Mouse (Mus musculus): ENCODE results near the gene Mark3. TPM values are rescaled to one million over a fixed set of nuclear protein-coding genes. Genes with fewer than 3 reads are reported as not detected.
A peak's percentile ranks its signal among the peaks of the same experiment; 100 is the strongest.

Mark3 gene
- polyA plus RNA-seq, 1 experiment: 49.3 TPM

GRCm38 (mm10) chr12:111565363-111565762, 9.0 kb upstream of the Mark3 start:
- Histone ChIP-seq H3K4me3 (replicated peaks; ENCODE audit: control insufficient read depth, low read depth, low read length) (no peak overlapping the region), H3K27ac (ENCODE audit: control insufficient read depth, insufficient read depth, low read depth, low read length, poor library complexity) (no peak overlapping the region), H3K4me1 (ENCODE audit: control insufficient read depth, insufficient read depth, low read length) (no peaks in the 10 kb centered on the region; the same call in 1 of the 2 replicates)
- no peak for TF ChIP-seq POLR2A (IDR thresholded peaks at IDR 0.05; ENCODE audit: borderline replicate concordance, control insufficient read depth, low read depth, low read length)
- TF ChIP-seq CTCF (IDR thresholded peaks at IDR 0.05; ENCODE audit: control insufficient read depth, insufficient read depth, low read length): no peak
- WGBS: 66% methylated on average over 5 of the region's 5 CpGs

GRCm38 (mm10) chr12:111568836-111569235, 5.5 kb upstream of the Mark3 start:
- no peak overlapping the region for H3K4me3 ChIP-seq (replicated peaks; ENCODE audit: control insufficient read depth, low read depth, low read length)
- H3K27ac ChIP-seq (ENCODE audit: control insufficient read depth, insufficient read depth, low read depth, low read length, poor library complexity): no peak overlapping the region
- 85% methylated on average over 11 of the region's 11 CpGs for WGBS
- TF ChIP-seq CTCF (IDR thresholded peaks at IDR 0.05; ENCODE audit: control insufficient read depth, insufficient read depth, low read length) (no peak), POLR2A (IDR thresholded peaks at IDR 0.05; ENCODE audit: borderline replicate concordance, control insufficient read depth, low read depth, low read length) (no peak)
- H3K4me1 ChIP-seq (ENCODE audit: control insufficient read depth, insufficient read depth, low read length): no peaks in the 10 kb centered on the region

GRCm38 (mm10) chr12:111572406-111572805, 1.9 kb upstream of the Mark3 start:
- TF ChIP-seq POLR2A (IDR thresholded peaks at IDR 0.05; ENCODE audit: borderline replicate concordance, control insufficient read depth, low read depth, low read length): no peak
- TF ChIP-seq CTCF (IDR thresholded peaks at IDR 0.05; ENCODE audit: control insufficient read depth, insufficient read depth, low read length): no peak
- no peaks in the 10 kb centered on the region; the same call in 1 of the 2 replicates for H3K4me1 ChIP-seq (ENCODE audit: control insufficient read depth, insufficient read depth, low read length)
- H3K27ac ChIP-seq (ENCODE audit: control insufficient read depth, insufficient read depth, low read depth, low read length, poor library complexity): no peak overlapping the region
- no peak overlapping the region for H3K4me3 ChIP-seq (replicated peaks; ENCODE audit: control insufficient read depth, low read depth, low read length)
- WGBS: 66% methylated on average over 7 of the region's 7 CpGs

- no peak overlapping the region for H3K4me3 ChIP-seq (replicated peaks; ENCODE audit: control insufficient read depth, low read depth, low read length)
These were observed 1.0 kb upstream of the Mark3 start for GRCm38 (mm10) chr12:111573315-111573714.

GRCm38 (mm10) chr12:111574887-111575838, 840 bp downstream of the Mark3 start:
- no peak for TF ChIP-seq CTCF (IDR thresholded peaks at IDR 0.05; ENCODE audit: control insufficient read depth, insufficient read depth, low read length)
- TF ChIP-seq POLR2A (IDR thresholded peaks at IDR 0.05; ENCODE audit: borderline replicate concordance, control insufficient read depth, low read depth, low read length): peak; percentile 34; the same call in 1 of the 2 replicates
- H3K27ac ChIP-seq (ENCODE audit: control insufficient read depth, insufficient read depth, low read depth, low read length, poor library complexity): peak overlapping the region; percentile 94
- WGBS: under 1% methylated on average over 58 of the region's 58 CpGs
- H3K4me3 ChIP-seq (replicated peaks; ENCODE audit: control insufficient read depth, low read depth, low read length): peak overlapping the region; percentile 100
- H3K4me1 ChIP-seq (ENCODE audit: control insufficient read depth, insufficient read depth, low read length): peaks cover 2% of the 10 kb centered on the region; the same call in 1 of the 2 replicates

More at GRCm38 (mm10) chr12:111573315-111573714, 1.0 kb upstream of the Mark3 start:
- whole genome bisulfite sequencing: 75% methylated on average over 6 of the region's 6 CpGs
- no peak for TF ChIP-seq CTCF (IDR thresholded peaks at IDR 0.05; ENCODE audit: control insufficient read depth, insufficient read depth, low read length)
- no peak for TF ChIP-seq POLR2A (IDR thresholded peaks at IDR 0.05; ENCODE audit: borderline replicate concordance, control insufficient read depth, low read depth, low read length)
- no peak overlapping the region for H3K27ac ChIP-seq (ENCODE audit: control insufficient read depth, insufficient read depth, low read depth, low read length, poor library complexity)
- H3K4me1 ChIP-seq (ENCODE audit: control insufficient read depth, insufficient read depth, low read length): peaks cover 2% of the 10 kb centered on the region; the same call in 1 of the 2 replicates

- Histone ChIP-seq H3K4me1 (ENCODE audit: control insufficient read depth, insufficient read depth, low read length) (peaks cover 2% of the 10 kb centered on the region; the same call in 1 of the 2 replicates), H3K4me3 (replicated peaks; ENCODE audit: control insufficient read depth, low read depth, low read length) (no peak overlapping the region), H3K27ac (ENCODE audit: control insufficient read depth, insufficient read depth, low read depth, low read length, poor library complexity) (no peak overlapping the region)
- no peak for TF ChIP-seq CTCF (IDR thresholded peaks at IDR 0.05; ENCODE audit: control insufficient read depth, insufficient read depth, low read length)
- TF ChIP-seq POLR2A (IDR thresholded peaks at IDR 0.05; ENCODE audit: borderline replicate concordance, control insufficient read depth, low read depth, low read length): no peak
- 100% methylated on average over 1 of the region's 1 CpGs for WGBS
These were observed 8.7 kb downstream of the Mark3 start for GRCm38 (mm10) chr12:111583058-111583457.

GRCm38 (mm10) chr12:111584401-111584800, 10.1 kb downstream of the Mark3 start:
- no peaks in the 10 kb centered on the region; the same call in 1 of the 2 replicates for H3K4me1 ChIP-seq (ENCODE audit: control insufficient read depth, insufficient read depth, low read length)
- no peak overlapping the region for H3K4me3 ChIP-seq (replicated peaks; ENCODE audit: control insufficient read depth, low read depth, low read length)
- no peak overlapping the region for H3K27ac ChIP-seq (ENCODE audit: control insufficient read depth, insufficient read depth, low read depth, low read length, poor library complexity)
- no peak for TF ChIP-seq CTCF (IDR thresholded peaks at IDR 0.05; ENCODE audit: control insufficient read depth, insufficient read depth, low read length)
- no peak for TF ChIP-seq POLR2A (IDR thresholded peaks at IDR 0.05; ENCODE audit: borderline replicate concordance, control insufficient read depth, low read depth, low read length)
- WGBS: 73% methylated on average over 1 of the region's 1 CpGs

GRCm38 (mm10) chr12:111587252-111587651, 12.9 kb downstream of the Mark3 start:
- Histone ChIP-seq H3K4me1 (ENCODE audit: control insufficient read depth, insufficient read depth, low read length) (no peaks in the 10 kb centered on the region; the same call in 1 of the 2 replicates), H3K4me3 (replicated peaks; ENCODE audit: control insufficient read depth, low read depth, low read length) (no peak overlapping the region), H3K27ac (ENCODE audit: control insufficient read depth, insufficient read depth, low read depth, low read length, poor library complexity) (no peak overlapping the region)
- TF ChIP-seq CTCF (IDR thresholded peaks at IDR 0.05; ENCODE audit: control insufficient read depth, insufficient read depth, low read length): no peak
- TF ChIP-seq POLR2A (IDR thresholded peaks at IDR 0.05; ENCODE audit: borderline replicate concordance, control insufficient read depth, low read depth, low read length): no peak
- WGBS: 82% methylated on average over 12 of the region's 12 CpGs
